Mouse (Mus musculus) erythroblast, embryonic 14.5 days (primary cell): Measurements from ENCODE around the gene Uvrag.

Experiments used
- GATA1 ChIP-seq: IDR thresholded peaks from 2 replicates; pipeline ENCODE4 v1.6.1; 2012; ENCODE audit warnings: low read length, inconsistent platforms, mixed read lengths
- TAL1 ChIP-seq: IDR thresholded peaks from 3 replicates; pipeline ENCODE4 v1.6.1; 2012; ENCODE audit warnings: low read length, inconsistent platforms, mixed read lengths

DNA sequence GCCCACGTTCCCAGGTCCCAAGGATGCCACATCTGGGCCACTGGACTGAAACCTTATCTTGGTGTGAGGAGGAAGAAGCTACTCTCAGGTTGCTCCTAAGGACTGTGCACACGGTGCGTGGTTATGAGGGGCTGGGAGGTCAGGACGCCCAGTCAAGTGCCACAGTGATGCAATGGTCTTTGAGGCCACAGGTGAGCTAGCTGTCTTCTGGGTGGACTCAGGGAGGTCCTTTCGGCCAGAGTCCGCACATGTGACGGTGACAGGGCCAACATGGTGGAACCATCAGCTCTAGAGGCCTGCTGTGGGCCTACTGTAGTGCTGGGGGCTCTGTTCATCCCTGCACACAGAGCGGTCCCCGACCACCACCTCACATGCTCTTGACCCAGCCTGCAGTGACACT is 34.7 kb upstream of the Uvrag start:
- no peak for TF ChIP-seq TAL1
- TF ChIP-seq GATA1 = no peak
